10 mouse cellular contexts compared by ENCODE assay signal in genomic region chrX:12950928-12951660, GRCm38 (mm10).
A peak's percentile ranks its signal among the peaks of the same experiment; 100 is the strongest.
DNase-seq lines count a peak whose midpoint lies in the region; ATAC-seq and TF ChIP-seq lines count a peak whose summit lies in the region.
"Had no signal": no experiment of that assay in that cellular context is flagged by ENCODE, and none has a peak within 500 bp of the region (broad histone marks: within the 10 kb centered on the region; RNA-seq: fewer than 3 reads in every experiment).

No protein-coding gene starts in this region.

- ATAC-seq in embryonic facial prominence, embryonic 14.5 days (ENCODE audit: low read depth) = peak; percentile 44; the same call in 1 of the 2 replicates
- ATAC-seq in CD4-positive, CD25-positive, alpha-beta regulatory T cell, adult 4 months = no peak
- no peak for ATAC-seq in liver, postnatal 0 days

- 63% methylated on average over 7 of the region's 7 CpGs for WGBS in embryonic facial prominence, embryonic 14.5 days
- WGBS in embryonic facial prominence, embryonic 10.5 days = 71% methylated on average over 7 of the region's 7 CpGs
- 57% methylated on average over 7 of the region's 7 CpGs for WGBS in liver, postnatal 0 days (ENCODE audit: insufficient replicate concordance)

- no peak overlapping the region for H3K9ac ChIP-seq in embryonic facial prominence, embryonic 14.5 days (ENCODE audit: low read depth, low read length)
- H3K9ac ChIP-seq in liver, postnatal 0 days (replicated peaks) = no peak overlapping the region

- no peak overlapping the region for H3K4me2 ChIP-seq in embryonic facial prominence, embryonic 14.5 days (ENCODE audit: low read depth, low read length)
- H3K4me2 ChIP-seq in liver, postnatal 0 days (ENCODE audit: low read depth, low read length) = no peak overlapping the region

- H3K4me3 ChIP-seq in embryonic facial prominence, embryonic 14.5 days (ENCODE audit: low read depth, low read length) = no peak overlapping the region
- H3K4me3 ChIP-seq in embryonic facial prominence, embryonic 10.5 days = no peak overlapping the region
- no peak overlapping the region for H3K4me3 ChIP-seq in liver, postnatal 0 days (ENCODE audit: low read depth, low read length)

- TF ChIP-seq CTCF in liver, postnatal 0 days (IDR thresholded peaks at IDR 0.05; ENCODE audit: low read depth) = no peak

- no peak overlapping the region for H3K27ac ChIP-seq in embryonic facial prominence, embryonic 14.5 days (replicated peaks; ENCODE audit: low read depth, low read length)
- H3K27ac ChIP-seq in embryonic facial prominence, embryonic 10.5 days (replicated peaks) = no peak overlapping the region
- H3K27ac ChIP-seq in liver, postnatal 0 days (ENCODE audit: low read depth) = no peak overlapping the region

- intact Hi-C loops in gastrocnemius, postnatal 14 days (cut with DNase I; ENCODE audit: low total_unique reads) = no loop called here
- intact Hi-C loops in left cerebral cortex, postnatal 25 days (cut with DNase I) = loop anchor here (5.0 kb wide), 1 partner anchor 46 kb away; no protein-coding TSS in a partner anchor

- no peaks in the 10 kb centered on the region for H3K9me3 ChIP-seq in embryonic facial prominence, embryonic 14.5 days (ENCODE audit: control insufficient read depth, low read length)
- no peaks in the 10 kb centered on the region for H3K9me3 ChIP-seq in embryonic facial prominence, embryonic 10.5 days
- no peaks in the 10 kb centered on the region for H3K9me3 ChIP-seq in liver, postnatal 0 days (ENCODE audit: low read length)

- H3K36me3 ChIP-seq in embryonic facial prominence, embryonic 14.5 days (ENCODE audit: control insufficient read depth, insufficient read depth, low read length) = no peaks in the 10 kb centered on the region
- no peaks in the 10 kb centered on the region for H3K36me3 ChIP-seq in embryonic facial prominence, embryonic 10.5 days (replicated peaks)
- no peaks in the 10 kb centered on the region for H3K36me3 ChIP-seq in liver, postnatal 0 days (replicated peaks; ENCODE audit: insufficient read depth, low read length)

- no peaks in the 10 kb centered on the region for H3K27me3 ChIP-seq in embryonic facial prominence, embryonic 14.5 days (replicated peaks; ENCODE audit: control insufficient read depth, insufficient read depth, low read length)
- H3K27me3 ChIP-seq in embryonic facial prominence, embryonic 10.5 days (replicated peaks; ENCODE audit: low read depth, poor library complexity, severe bottlenecking) = peaks cover 51% of the 10 kb centered on the region
- no peaks in the 10 kb centered on the region; the same call in 1 of the 2 replicates for H3K27me3 ChIP-seq in liver, postnatal 0 days (ENCODE audit: insufficient read depth, low read length)

- H3K4me1 ChIP-seq in embryonic facial prominence, embryonic 14.5 days (ENCODE audit: control insufficient read depth, insufficient read depth, low read length) = no peaks in the 10 kb centered on the region
- H3K4me1 ChIP-seq in embryonic facial prominence, embryonic 10.5 days = no peaks in the 10 kb centered on the region
- no peaks in the 10 kb centered on the region for H3K4me1 ChIP-seq in liver, postnatal 0 days (ENCODE audit: insufficient read depth)

- no peak for TF ChIP-seq EP300 in liver, postnatal 0 days (IDR thresholded peaks at IDR 0.05; ENCODE audit: low read depth)

- peak; percentile 48 for DNase-seq in embryonic facial prominence, embryonic 14.5 days (ENCODE audit: low spot score)
- DNase-seq in embryonic facial prominence, embryonic 10.5 days (ENCODE audit: low spot score) = no peak
- peak; percentile 33 for DNase-seq in MN1 (ENCODE audit: low spot score)
- DNase-seq in gastrocnemius, postnatal 14 days = peak; percentile 60
- DNase-seq in left cerebral cortex, postnatal 25 days (ENCODE audit: low spot score in 2 of 2) = peak; percentile 26 to 68
- no peak for DNase-seq in liver, postnatal 0 days
- no peak for DNase-seq in spleen, postnatal 4 days (ENCODE audit: low spot score in 2 of 2)
- DNase-seq: B cell, adult 2 months; thymus, adult 2 months had no signal

Comparison
In these comparisons a context has a peak if more than half of its experiments do, and no peak if none do; other contexts are left out.
1. DNase-seq: peak in embryonic facial prominence, embryonic 14.5 days (single experiment), MN1 (single experiment), gastrocnemius, postnatal 14 days (single experiment) and left cerebral cortex, postnatal 25 days (2 of 2); none in embryonic facial prominence, embryonic 10.5 days (single experiment), liver, postnatal 0 days (single experiment) and spleen, postnatal 4 days (0 of 2).